Mouse (Mus musculus) CH12.LX (cell line): ENCODE measurements at regions not wholly inside any gene's neighbourhood (a gene's known extent, or its start where the extent isn't known, plus 50 kb on each side); places are given as distances from the start of the nearest gene placed in this dataset.

Experiments used
- DNase-seq: peaks from one replicate; pipeline ENCODE4 v3.0.0-alpha.2; 2013; ENCODE audit errors: extremely low read depth
- H3K27ac ChIP-seq: 2 replicates; pipeline ENCODE4 v1.5.1; 2012; ENCODE audit warnings: low read depth, mild to moderate bottlenecking, control low read depth, moderate library complexity; ENCODE audit not compliant: insufficient read depth
- H3K27me3 ChIP-seq: replicated peaks from 2 replicates; pipeline ENCODE3; 2012; ENCODE audit warnings: inconsistent platforms
- H3K36me3 ChIP-seq, 2 experiments: replicated peaks in 1 of 2; 2 replicates each; pipeline versions ENCODE3 to v1.6.1; 2012; ENCODE audit warnings: inconsistent platforms in 1 of 2, low read length in 1 of 2, mild to moderate bottlenecking in 1 of 2, mixed read lengths in 1 of 2, moderate library complexity in 1 of 2; ENCODE audit not compliant: control insufficient read depth in 1 of 2, insufficient read depth in 1 of 2
- H3K4me1 ChIP-seq, 2 experiments: 2 replicates each; pipeline ENCODE4 v1.6.1; 2012; ENCODE audit warnings: inconsistent platforms in 1 of 2, moderate library complexity in 1 of 2; ENCODE audit not compliant: insufficient read depth in 2 of 2, control insufficient read depth in 1 of 2
- H3K4me2 ChIP-seq: 2 replicates; pipeline ENCODE4 v1.6.1; 2012; ENCODE audit warnings: low read depth, mild to moderate bottlenecking, control low read depth; ENCODE audit not compliant: poor library complexity, insufficient read depth, severe bottlenecking
- H3K4me3 ChIP-seq, 3 experiments: fragments of 150-350 bp in 1 of 3; sonication (generic) in 1 of 3; replicated peaks in 1 of 3; 2 replicates each; pipeline versions ENCODE3 to v1.5.1; 2011 to 2012; ENCODE audit warnings: low read depth in 2 of 3, low read length in 2 of 3, mild to moderate bottlenecking in 2 of 3, moderate library complexity in 2 of 3, control low read depth in 1 of 3, improper control_type of control experiment in 1 of 3, inconsistent platforms in 1 of 3, mixed read lengths in 1 of 3; ENCODE audit not compliant: poor library complexity in 1 of 3
- H3K79me2 ChIP-seq: replicated peaks from 2 replicates; pipeline ENCODE4 v1.6.1; 2012; ENCODE audit warnings: mild to moderate bottlenecking, moderate library complexity; ENCODE audit not compliant: control insufficient read depth, poor library complexity, insufficient read depth, severe bottlenecking; ENCODE audit errors: extremely low read depth
- H3K9ac ChIP-seq: 2 replicates; pipeline ENCODE4 v1.6.1; 2012; ENCODE audit warnings: low read depth, mild to moderate bottlenecking, control low read depth, moderate library complexity; ENCODE audit not compliant: insufficient read depth
- H3K9me3 ChIP-seq: replicated peaks from 2 replicates; pipeline ENCODE3; 2012; ENCODE audit warnings: low read length, inconsistent platforms, mixed read lengths
- BHLHE40 ChIP-seq: IDR thresholded peaks from 2 replicates; pipeline ENCODE4 v1.6.1; 2011; ENCODE audit warnings: mild to moderate bottlenecking, low read depth, low read length, improper control_type of control experiment
- CHD2 ChIP-seq: IDR thresholded peaks from 2 replicates; pipeline ENCODE4 v1.6.1; 2011; ENCODE audit warnings: low read length, improper control_type of control experiment
- ETS1 ChIP-seq: conservative IDR thresholded peaks from 2 replicates; pipeline ENCODE4 v1.6.1; 2012; ENCODE audit warnings: low read depth, mild to moderate bottlenecking, inconsistent platforms, low read length, improper control_type of control experiment, moderate library complexity
- IRF4 ChIP-seq: IDR thresholded peaks from 2 replicates; pipeline ENCODE4 v1.6.1; 2014; ENCODE audit warnings: low read depth, mild to moderate bottlenecking, inconsistent platforms, low read length, improper control_type of control experiment
- JUN ChIP-seq: IDR thresholded peaks from 2 replicates; pipeline ENCODE4 v1.6.1; 2011; ENCODE audit warnings: low read depth, mild to moderate bottlenecking, low read length, improper control_type of control experiment, moderate library complexity; ENCODE audit not compliant: insufficient read depth
- KAT2A ChIP-seq: IDR thresholded peaks from 2 replicates; pipeline ENCODE4 v1.6.1; 2012; ENCODE audit warnings: low read length, improper control_type of control experiment, inconsistent platforms; ENCODE audit not compliant: insufficient replicate concordance
- MAX ChIP-seq: IDR thresholded peaks from 2 replicates; pipeline ENCODE4 v1.6.1; 2011; ENCODE audit warnings: low read length, improper control_type of control experiment
- MAZ ChIP-seq: IDR thresholded peaks from 2 replicates; pipeline ENCODE4 v1.6.1; 2012; ENCODE audit warnings: low read depth, mild to moderate bottlenecking, inconsistent platforms, low read length, improper control_type of control experiment, moderate library complexity
- MXI1 ChIP-seq: IDR thresholded peaks from 2 replicates; pipeline ENCODE4 v1.6.1; 2011; ENCODE audit warnings: mild to moderate bottlenecking, low read depth, low read length, improper control_type of control experiment
- NELFE ChIP-seq: IDR thresholded peaks from 2 replicates; pipeline ENCODE4 v1.6.1; 2011; ENCODE audit warnings: low read depth, low read length, improper control_type of control experiment
- NRF1 ChIP-seq: IDR thresholded peaks from 2 replicates; pipeline ENCODE4 v1.6.1; 2014; ENCODE audit warnings: low read depth, mild to moderate bottlenecking, inconsistent platforms, low read length, improper control_type of control experiment, moderate library complexity
- RAD21 ChIP-seq: IDR thresholded peaks from 2 replicates; pipeline ENCODE4 v1.6.1; 2011; ENCODE audit warnings: low read depth, mild to moderate bottlenecking, low read length, improper control_type of control experiment, moderate library complexity
- TBP ChIP-seq: conservative IDR thresholded peaks from 2 replicates; pipeline ENCODE4 v1.6.1; 2011; ENCODE audit warnings: low read depth, low read length, improper control_type of control experiment
- USF1 ChIP-seq: IDR thresholded peaks from 2 replicates; pipeline ENCODE4 v1.6.1; 2014; ENCODE audit warnings: low read depth, mild to moderate bottlenecking, inconsistent platforms, low read length, improper control_type of control experiment
- USF2 ChIP-seq: conservative IDR thresholded peaks from 2 replicates; pipeline ENCODE4 v1.6.1; 2011; ENCODE audit warnings: low read depth, low read length, improper control_type of control experiment
- ZC3H11A ChIP-seq: IDR thresholded peaks from 2 replicates; pipeline ENCODE4 v1.6.1; 2012; ENCODE audit warnings: low read depth, mild to moderate bottlenecking, inconsistent platforms, low read length, improper control_type of control experiment
- ZKSCAN1 ChIP-seq: IDR thresholded peaks from 2 replicates; pipeline ENCODE4 v1.6.1; 2012; ENCODE audit warnings: low read depth, inconsistent platforms, low read length, improper control_type of control experiment, borderline replicate concordance
- dilution Hi-C: fragments of 300-500 bp; cut with MboI; formaldehyde crosslinking; loops from 2 replicates; pipeline ENCODE4 v1.14.3; 2020; ENCODE audit warnings: low sequenced_read_pairs; ENCODE audit not compliant: extremely low pct_unique_long_range_greater_than_20kb, extremely low pct_ligation_motif_present
- in situ Hi-C: fragments of 300-500 bp; cut with MboI; formaldehyde crosslinking; loops from 3 replicates; pipeline ENCODE4 v1.14.3; 2019; ENCODE audit warnings: low sequenced_read_pairs, low pct_ligation_motif_present, low pct_unique_long_range_greater_than_20kb, mixed read lengths

GRCm38 (mm10) chr7:137805361-137805760 lies 367.9 kb downstream of the Glrx3 start:
- no peaks in the 10 kb centered on the region; a peak in 1 of 4 replicates for H3K4me1 ChIP-seq
- peaks cover 4% of the 10 kb centered on the region for H3K9me3 ChIP-seq
- no peak overlapping the region for H3K9ac ChIP-seq
- no peak overlapping the region for H3K4me3 ChIP-seq
- no peak for TF ChIP-seq IRF4
- in situ Hi-C loops (no loop called here), dilution Hi-C loops (no loop called here)
- no peak overlapping the region for H3K4me2 ChIP-seq
- no peaks in the 10 kb centered on the region for H3K79me2 ChIP-seq
- peaks cover 77% of the 10 kb centered on the region for H3K27me3 ChIP-seq
- no peak overlapping the region for H3K27ac ChIP-seq
- no peaks in the 10 kb centered on the region for H3K36me3 ChIP-seq
- DNase-seq: no peak

DNA sequence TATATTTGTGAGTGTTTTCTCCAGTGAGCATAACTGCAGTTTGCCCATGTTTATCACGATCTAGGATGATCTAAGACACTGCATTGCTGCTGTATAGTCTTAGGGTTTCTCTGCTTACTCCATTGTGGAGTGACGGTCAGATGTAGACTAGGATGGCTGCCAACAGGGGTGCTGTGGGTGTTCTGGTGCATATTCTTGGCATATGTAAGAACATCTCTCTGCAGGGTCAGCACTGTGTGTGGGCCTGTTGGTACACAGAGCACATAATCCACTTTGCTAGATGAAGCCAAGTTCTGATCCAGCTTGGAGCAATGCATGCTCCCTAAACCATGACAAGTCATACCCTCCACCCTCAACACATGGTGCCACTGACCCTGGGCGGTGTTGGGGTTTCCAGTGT lies 375.4 kb downstream of the Glrx3 start:
- Histone ChIP-seq H3K79me2 (no peaks in the 10 kb centered on the region), H3K27me3 (peaks cover 76% of the 10 kb centered on the region), H3K4me1 (no peaks in the 10 kb centered on the region), H3K36me3 (no peaks in the 10 kb centered on the region), H3K9me3 (peaks cover 7% of the 10 kb centered on the region), H3K9ac (no peak overlapping the region), H3K27ac (no peak overlapping the region), H3K4me3 (no peak overlapping the region), H3K4me2 (no peak overlapping the region)
- no peak for DNase-seq
- no peak for TF ChIP-seq MXI1
- TF ChIP-seq ZKSCAN1: no peak
- no peak for TF ChIP-seq JUN
- no peak for TF ChIP-seq MAX
- TF ChIP-seq CHD2: no peak
- TF ChIP-seq USF1: no peak
- TF ChIP-seq USF2: no peak
- no peak for TF ChIP-seq NELFE
- no peak for TF ChIP-seq ZC3H11A
- TF ChIP-seq MAZ: no peak
- TF ChIP-seq RAD21: no peak
- TF ChIP-seq NRF1: no peak
- TF ChIP-seq ETS1: no peak
- no peak for TF ChIP-seq BHLHE40
- no peak for TF ChIP-seq KAT2A
- no peak for TF ChIP-seq TBP
- dilution Hi-C loops: no loop called here
- in situ Hi-C loops: no loop called here
